Mouse (Mus musculus) left cerebral cortex, adult 2 months (tissue): ENCODE results near the gene Cd22. TPM values are rescaled to one million over a fixed set of nuclear protein-coding genes. Genes with fewer than 3 reads are reported as not detected.
"Not testable (repeated sequence)": the region's sequence is repeated elsewhere in the genome, so short reads cannot be mapped to it uniquely, and the experiment has no call there.

Source experiments
- DNase-seq, 2 experiments: peaks; one replicate each; pipeline ENCODE4 v3.0.0; 2021 to 2022; ENCODE audit warnings: low spot score in 2 of 2, mixed read lengths in 1 of 2; ENCODE audit errors: extremely low spot score in 1 of 2
- H3K27ac ChIP-seq: fragments of 200-600 bp; 2 replicates; pipeline ENCODE4 v1.8.1; 2022
- H3K4me3 ChIP-seq: fragments of 200-600 bp; 2 replicates; pipeline ENCODE4 v1.8.1; 2022
- CTCF ChIP-seq: fragments of 200-600 bp; IDR thresholded peaks from 2 replicates; pipeline ENCODE4 v1.8.1; 2022; ENCODE audit warnings: antibody characterized with exemption, mild to moderate bottlenecking, moderate library complexity
- intact Hi-C: fragments of 180-260 bp; cut with DNase I; formaldehyde crosslinking; loops from one replicate; pipeline ENCODE4 v1.15.1; 2025
- total RNA-seq, 2 experiments: library from RNA; stranded (reverse); gene quantifications; 2 replicates each; pipeline ENCODE4 v1.2.3; 2021

Cd22 gene
- total RNA-seq, 2 experiments from 2014 or later: not detected

- H3K4me3 ChIP-seq: no peak overlapping the region
- intact Hi-C loops: no loop called here
- no peak for DNase-seq
- H3K27ac ChIP-seq: no peak overlapping the region
- TF ChIP-seq CTCF: no peak
Observed at GRCm38 (mm10) chr7:30837277-30837676, 42.9 kb downstream of the Cd22 start.

DNA sequence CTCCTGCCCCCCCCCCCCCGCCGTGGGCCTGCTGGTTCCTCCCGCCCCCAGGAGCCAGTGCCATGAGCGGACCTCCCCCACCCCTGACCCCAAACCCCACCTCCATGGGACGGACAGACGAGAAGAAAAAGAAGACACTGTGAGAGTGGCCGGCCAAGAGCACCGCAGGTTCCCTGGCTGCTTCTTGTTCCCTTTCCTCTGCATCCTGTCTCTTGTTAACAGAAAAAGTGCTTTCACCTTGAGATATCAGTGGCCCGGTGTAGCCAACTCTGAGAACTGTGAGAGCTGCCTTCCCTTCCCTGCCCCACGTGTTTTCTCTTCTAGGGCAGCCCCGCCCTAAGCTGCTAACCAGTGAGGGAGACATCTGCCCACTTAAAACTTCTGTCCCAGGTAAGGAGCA lies 47.5 kb downstream of the Cd22 start:
- intact Hi-C loops, H3K27ac ChIP-seq, DNase-seq, H3K4me3 ChIP-seq: not testable (repeated sequence)

DNA sequence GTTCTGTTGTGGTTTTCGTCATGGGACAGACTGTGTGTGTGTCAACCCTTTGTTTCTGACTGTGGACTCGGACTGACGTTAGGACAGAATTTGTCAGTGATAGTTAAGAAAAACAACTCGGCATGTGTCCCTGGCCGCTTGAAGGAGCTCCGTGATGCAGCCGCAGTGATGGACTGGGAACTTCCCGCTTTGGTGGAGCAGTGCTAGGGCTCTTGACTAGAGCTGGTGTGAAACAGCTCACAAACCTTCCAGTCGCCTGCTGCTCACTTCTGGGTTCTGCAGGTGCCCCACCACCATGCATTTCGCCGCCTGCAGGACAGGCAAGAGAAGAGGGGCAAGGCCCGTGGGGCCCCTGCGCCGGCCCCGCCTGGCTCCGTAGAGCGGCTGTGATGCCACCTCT lies 47.9 kb downstream of the Cd22 start:
- intact Hi-C loops: no loop called here
- no peak for TF ChIP-seq CTCF
- Histone ChIP-seq H3K27ac (no peak overlapping the region), H3K4me3 (no peak overlapping the region)
- no peak for DNase-seq

GRCm38 (mm10) chr7:30829428-30829827 lies 50.7 kb downstream of the Cd22 start:
- no peak for DNase-seq
- Histone ChIP-seq H3K27ac (no peak overlapping the region), H3K4me3 (no peak overlapping the region)
- intact Hi-C loops: no loop called here
- no peak for TF ChIP-seq CTCF

DNA sequence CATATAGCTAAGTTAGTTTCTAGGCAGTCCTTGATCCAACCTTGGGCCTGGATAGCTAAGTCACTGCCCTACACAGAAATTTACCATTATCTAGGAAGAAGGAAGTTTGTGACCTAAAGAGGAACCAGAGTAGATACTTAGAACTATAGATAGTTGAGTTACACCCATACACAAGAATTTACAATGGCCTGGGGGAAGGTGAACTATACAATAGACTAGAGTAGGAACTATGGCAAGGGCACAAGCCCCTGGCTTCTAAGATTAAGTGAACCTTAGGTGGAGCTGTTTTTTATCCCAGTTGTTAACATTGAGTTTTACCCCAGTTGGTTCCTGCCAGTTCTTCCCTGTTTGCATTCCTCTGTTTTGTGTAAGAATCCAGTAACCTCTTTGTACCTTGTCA lies 51.3 kb downstream of the Cd22 start:
- DNase-seq, H3K4me3 ChIP-seq, H3K27ac ChIP-seq, intact Hi-C loops: not testable (repeated sequence)

- DNase-seq: no peak
- Histone ChIP-seq H3K4me3 (no peak overlapping the region), H3K27ac (no peak overlapping the region)
- intact Hi-C loops: no loop called here
- TF ChIP-seq CTCF: no peak
Observed at GRCm38 (mm10) chr7:30826660-30827059, 53.5 kb downstream of the Cd22 start.

GRCm38 (mm10) chr7:30824306-30824705 lies 55.8 kb downstream of the Cd22 start:
- no peak overlapping the region for H3K27ac ChIP-seq
- no peak for DNase-seq
- H3K4me3 ChIP-seq: no peak overlapping the region
- TF ChIP-seq CTCF: no peak
- intact Hi-C loops: no loop called here

DNA sequence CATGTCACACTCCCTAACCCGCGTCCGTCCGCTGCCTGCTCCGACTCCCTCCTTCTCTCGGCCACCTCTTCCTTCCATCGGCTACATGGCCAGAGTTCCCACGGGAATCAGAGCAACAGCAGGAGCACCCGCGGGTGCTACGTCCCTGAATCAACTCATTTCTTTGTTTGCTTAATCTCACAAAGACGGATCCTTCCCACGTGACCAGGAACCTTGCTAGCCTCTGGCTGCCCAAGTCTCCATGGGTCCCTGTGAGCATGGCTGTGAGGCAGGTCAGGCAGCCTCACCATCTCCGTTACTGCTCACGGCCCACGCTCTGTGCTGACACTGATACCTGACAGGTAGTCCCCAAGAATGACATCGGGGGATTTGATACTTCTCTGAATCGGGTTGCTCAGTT lies 56.5 kb downstream of the Cd22 start, which contains the start of gene Ffar2:
Ffar2 (minus strand) TSS at position 101 of the 400 bp plus-strand sequence.
- intact Hi-C loops: no loop called here
- TF ChIP-seq CTCF: no peak
- no peak within 1 kb of the TSS for H3K4me3 ChIP-seq
- H3K27ac ChIP-seq: no peak within 1 kb of the TSS
- no peak for DNase-seq

GRCm38 (mm10) chr7:30821532-30821931 lies 58.6 kb downstream of the Cd22 start:
- H3K27ac ChIP-seq: no peak overlapping the region
- no peak for TF ChIP-seq CTCF
- DNase-seq: no peak
- no peak overlapping the region for H3K4me3 ChIP-seq
- intact Hi-C loops: no loop called here

- H3K27ac ChIP-seq: no peak overlapping the region
- TF ChIP-seq CTCF: no peak
- intact Hi-C loops: no loop called here
- no peak overlapping the region for H3K4me3 ChIP-seq
- no peak for DNase-seq
Observed at GRCm38 (mm10) chr7:30820854-30821445, 59.2 kb downstream of the Cd22 start.

GRCm38 (mm10) chr7:30820131-30820530 lies 60.0 kb downstream of the Cd22 start:
- no peak overlapping the region for H3K4me3 ChIP-seq
- no peak for TF ChIP-seq CTCF
- no peak overlapping the region for H3K27ac ChIP-seq
- DNase-seq: no peak
- intact Hi-C loops: no loop called here

Other genes starting within 250 kb of the Cd22 start
- not detected for gene Etv2, start 244.5 kb downstream of the Cd22 start, total RNA-seq
- gene Rbm42, start 230.0 kb downstream of the Cd22 start, total RNA-seq: 10 to 100 TPM; 67.7 to 67.8 TPM
- 1 to 10 TPM; 4.7 to 5.2 TPM for gene Haus5, start 215.3 kb downstream of the Cd22 start, total RNA-seq
- not detected for gene Pmis2, start 208.7 kb downstream of the Cd22 start, total RNA-seq
- gene 2200002J24Rik, start 181.4 kb downstream of the Cd22 start, total RNA-seq: not detected
- gene Atp4a, start 168.1 kb downstream of the Cd22 start, total RNA-seq: under 1 TPM; 0.70 TPM
- gene Tmem147, start 150.8 kb downstream of the Cd22 start, total RNA-seq: 100 to 1,000 TPM; 119 to 127 TPM
- not detected for gene Gapdhs, start 136.7 kb downstream of the Cd22 start, total RNA-seq
- 1 to 10 TPM; 7.8 to 8.7 TPM for gene Sbsn, start 128.9 kb downstream of the Cd22 start, total RNA-seq
- gene Dmkn, start 116.6 kb downstream of the Cd22 start, total RNA-seq: 1 to 10 TPM; 1.9 to 2.1 TPM
- gene Krtdap, start 92.4 kb downstream of the Cd22 start, total RNA-seq: not detected
- not detected for gene Ffar2, start 56.6 kb downstream of the Cd22 start, total RNA-seq
- not detected for gene Ffar3, start 24.2 kb downstream of the Cd22 start, total RNA-seq
- not detected for gene Ffar1, start 18.8 kb downstream of the Cd22 start, total RNA-seq
- 10 to 100 TPM; 91.1 to 93.1 TPM for gene Mag, start 34.5 kb upstream of the Cd22 start, total RNA-seq
- not detected for gene Hamp2, start 44.3 kb upstream of the Cd22 start, total RNA-seq
- gene Hamp, start 63.7 kb upstream of the Cd22 start, total RNA-seq: not detected
- gene Usf2, start 76.5 kb upstream of the Cd22 start, total RNA-seq: 100 to 1,000 TPM; 131 to 134 TPM
- gene Lsr, start 93.1 kb upstream of the Cd22 start, total RNA-seq: 10 to 100 TPM; 10.1 to 10.2 TPM
- under 1 TPM; 0.23 to 0.38 TPM for gene Fam187b, start 93.4 kb upstream of the Cd22 start, total RNA-seq
- 10 to 100 TPM; 34.1 to 39.0 TPM for gene Fxyd5, start 162.1 kb upstream of the Cd22 start, total RNA-seq
- gene Fxyd7, start 171.1 kb upstream of the Cd22 start, total RNA-seq: 100 to 1,000 TPM; 174 to 184 TPM
- 10 to 100 TPM; 72.8 to 79.1 TPM for gene Fxyd1, start 176.9 kb upstream of the Cd22 start, total RNA-seq
- gene Lgi4, start 179.0 kb upstream of the Cd22 start, total RNA-seq: 10 to 100 TPM; 28.9 to 34.1 TPM
- gene Fxyd3, start 196.4 kb upstream of the Cd22 start, total RNA-seq: not detected
- 1 to 10 TPM; 2.5 to 8.3 TPM for gene Hpn, start 234.9 kb upstream of the Cd22 start, total RNA-seq
- gene Scn1b, start 246.7 kb upstream of the Cd22 start, total RNA-seq: 100 to 1,000 TPM; 737 to 759 TPM